Mouse (Mus musculus): ENCODE results near the gene Cog6. TPM values are rescaled to one million over a fixed set of nuclear protein-coding genes. Genes with fewer than 3 reads are reported as not detected.
A peak's percentile ranks its signal among the peaks of the same experiment; 100 is the strongest.

Cog6 gene
- polyA plus RNA-seq, 1 experiment, result 34.1 TPM

DNA sequence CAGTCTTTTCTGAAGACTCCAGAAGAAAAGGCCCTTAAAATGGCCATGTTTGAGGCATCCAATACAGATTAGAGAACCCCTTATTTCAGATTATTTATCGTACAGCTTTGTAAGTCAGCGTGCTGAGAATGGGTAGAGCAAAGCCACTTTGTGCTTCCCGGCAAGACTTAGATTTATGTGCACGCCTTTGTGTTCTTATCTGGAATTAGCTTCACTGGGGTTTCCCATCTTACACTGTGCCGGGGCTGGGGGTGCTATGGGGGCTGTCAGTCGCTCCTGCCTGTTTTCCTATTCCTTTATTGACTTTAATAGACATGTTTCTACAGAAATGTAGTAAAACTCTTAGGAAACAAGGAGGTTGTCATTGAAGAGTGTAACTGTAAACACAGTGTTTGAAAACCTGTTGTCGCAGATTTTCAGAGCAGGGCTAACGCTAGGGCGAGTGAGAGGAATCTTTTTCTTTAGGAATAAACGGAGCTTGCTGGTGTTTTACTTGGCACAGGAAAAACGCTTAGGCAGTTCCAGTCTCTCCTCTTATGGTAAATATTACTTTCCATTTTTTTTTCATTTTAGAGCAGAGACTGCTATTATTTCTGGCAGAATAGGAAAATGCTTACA lies 27.8 kb upstream of the Cog6 start:
- peaks cover 8% of the 10 kb centered on the region for H3K4me1 ChIP-seq (ENCODE audit: control insufficient read depth, insufficient read depth, low read length)
- TF ChIP-seq POLR2A (IDR thresholded peaks at IDR 0.05; ENCODE audit: low read depth, low read length), result no peak
- no peak for TF ChIP-seq CTCF (IDR thresholded peaks at IDR 0.05; ENCODE audit: borderline replicate concordance, insufficient read depth, low read length)
- H3K27ac ChIP-seq (ENCODE audit: insufficient read depth, low read length), result peak overlapping the region; percentile 94
- H3K4me3 ChIP-seq (ENCODE audit: insufficient read depth, low read length), result peak overlapping the region; percentile 74

DNA sequence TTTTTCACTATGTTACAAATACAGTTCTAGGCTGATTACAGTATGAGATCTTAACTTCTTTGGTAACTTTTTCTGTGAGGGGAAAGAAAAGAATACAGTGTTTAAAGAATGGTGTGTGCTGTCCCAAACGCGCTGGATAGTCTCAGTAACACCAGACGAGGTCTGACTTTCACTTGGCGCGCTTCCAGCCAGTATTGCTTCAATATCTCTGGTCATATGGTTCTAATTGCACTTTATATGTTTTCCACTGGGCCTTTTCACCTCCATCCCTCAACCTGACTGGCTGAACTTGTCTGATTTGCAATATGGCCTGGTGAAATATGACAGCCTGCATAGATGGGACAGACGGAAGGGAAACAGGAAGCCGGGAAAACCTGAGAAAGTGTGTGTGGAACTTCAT lies 27.2 kb upstream of the Cog6 start:
- Histone ChIP-seq H3K4me1 (ENCODE audit: control insufficient read depth, insufficient read depth, low read length) (peaks cover 8% of the 10 kb centered on the region), H3K27ac (ENCODE audit: insufficient read depth, low read length) (peak overlapping the region; percentile 94), H3K4me3 (ENCODE audit: insufficient read depth, low read length) (peak overlapping the region; percentile 74)
- TF ChIP-seq POLR2A (IDR thresholded peaks at IDR 0.05; ENCODE audit: low read depth, low read length) (no peak), CTCF (IDR thresholded peaks at IDR 0.05; ENCODE audit: borderline replicate concordance, insufficient read depth, low read length) (no peak)

DNA sequence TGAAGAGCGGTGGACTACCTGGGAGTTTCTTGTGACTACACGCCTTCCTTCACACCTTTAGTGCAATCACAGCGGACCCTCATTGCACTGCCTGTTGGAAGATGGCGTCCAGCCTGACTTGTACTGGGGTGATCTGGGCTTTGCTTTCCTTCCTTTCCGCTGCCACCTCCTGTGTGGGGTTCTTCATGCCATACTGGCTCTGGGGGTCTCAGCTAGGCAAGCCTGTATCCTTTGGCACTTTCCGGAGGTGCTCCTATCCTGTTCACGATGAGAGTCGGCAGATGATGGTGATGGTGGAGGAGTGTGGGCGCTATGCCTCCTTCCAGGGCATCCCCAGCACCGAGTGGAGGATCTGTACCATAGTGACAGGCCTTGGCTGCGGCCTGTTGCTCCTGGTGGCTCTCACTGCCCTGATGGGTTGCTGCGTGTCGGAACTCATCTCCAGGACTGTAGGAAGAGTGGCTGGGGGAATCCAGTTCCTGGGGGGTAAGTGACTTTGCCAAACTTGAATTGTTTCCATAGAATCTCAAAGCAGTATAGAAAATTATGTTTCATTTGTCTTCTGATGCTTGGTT lies 26.3 kb upstream of the Cog6 start:
- Histone ChIP-seq H3K27ac (ENCODE audit: insufficient read depth, low read length) (peak overlapping the region; percentile 37; the same call in 1 of the 2 replicates), H3K4me3 (ENCODE audit: insufficient read depth, low read length) (peak overlapping the region; percentile 73), H3K4me1 (ENCODE audit: control insufficient read depth, insufficient read depth, low read length) (peaks cover 8% of the 10 kb centered on the region)
- no peak for TF ChIP-seq POLR2A (IDR thresholded peaks at IDR 0.05; ENCODE audit: low read depth, low read length)
- no peak for TF ChIP-seq CTCF (IDR thresholded peaks at IDR 0.05; ENCODE audit: borderline replicate concordance, insufficient read depth, low read length)

DNA sequence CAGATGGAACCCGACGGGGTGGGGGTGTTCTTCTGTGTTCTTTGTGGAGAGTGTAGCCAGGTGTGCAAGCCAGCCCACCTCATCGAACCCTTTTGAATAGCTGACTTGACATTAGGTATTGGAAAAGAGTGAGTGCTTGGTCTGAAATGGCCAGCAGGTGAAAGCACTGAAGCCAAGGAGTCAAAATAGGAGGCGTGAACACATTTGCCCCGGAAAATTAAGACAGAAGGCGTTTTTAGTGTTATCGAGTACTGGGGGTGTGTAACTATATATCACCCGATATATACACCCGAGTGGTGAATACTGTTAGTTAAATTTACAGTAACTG lies 25.2 kb upstream of the Cog6 start:
- TF ChIP-seq CTCF (IDR thresholded peaks at IDR 0.05; ENCODE audit: borderline replicate concordance, insufficient read depth, low read length) (no peak), POLR2A (IDR thresholded peaks at IDR 0.05; ENCODE audit: low read depth, low read length) (no peak)
- H3K27ac ChIP-seq (ENCODE audit: insufficient read depth, low read length), result peak overlapping the region; percentile 59; the same call in 1 of the 2 replicates

DNA sequence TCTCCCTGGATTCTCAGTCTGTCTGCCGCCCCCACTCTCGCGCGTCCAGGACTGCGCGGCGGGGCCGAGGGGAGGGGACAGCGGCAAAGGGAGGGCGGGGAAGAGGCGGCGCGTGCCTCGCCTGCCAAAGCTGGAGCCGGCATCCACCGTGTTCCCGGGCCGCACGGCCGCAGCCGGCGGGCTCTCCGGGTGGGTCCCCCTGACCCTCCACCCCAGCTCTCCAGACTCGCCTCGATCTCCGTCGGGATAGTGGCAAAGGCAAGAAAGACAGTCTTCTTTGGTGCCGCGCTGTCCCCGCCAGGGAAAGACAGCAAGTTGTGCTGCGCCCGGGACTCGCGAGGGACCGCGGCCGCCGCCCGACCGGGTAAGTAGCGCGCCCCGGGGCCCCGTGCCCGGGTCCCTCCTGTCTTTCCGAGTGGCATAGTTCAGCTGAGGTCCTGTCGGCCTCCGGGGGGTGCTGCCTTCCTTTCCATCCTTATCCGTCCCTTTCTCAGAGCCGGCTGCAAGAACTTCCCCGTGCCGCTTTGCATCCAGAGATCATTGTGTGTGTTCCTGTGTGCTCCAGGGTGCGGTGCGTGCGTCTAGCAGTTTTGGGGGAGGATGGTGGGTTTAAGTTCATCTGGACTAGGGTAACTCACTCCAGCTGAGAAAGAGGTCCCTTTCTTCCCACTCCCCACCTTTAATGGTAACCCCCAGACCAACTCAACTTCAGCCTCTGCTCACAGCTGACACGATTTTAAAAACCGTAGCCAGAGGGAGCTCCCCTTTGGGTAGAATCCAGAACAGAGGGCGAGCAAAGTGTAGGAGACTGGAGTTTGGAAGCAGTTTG lies 24.6 kb upstream of the Cog6 start, which contains the start of gene Lhfp:
Lhfp (plus strand) TSS at position 118 of the 829 bp plus-strand sequence.
- peak within 1 kb of the TSS; percentile 73 for H3K4me3 ChIP-seq (ENCODE audit: insufficient read depth, low read length)
- H3K4me1 ChIP-seq (ENCODE audit: control insufficient read depth, insufficient read depth, low read length), result peaks cover 8% of the 10 kb centered on the region
- peak within 1 kb of the TSS; percentile 71 for H3K27ac ChIP-seq (ENCODE audit: insufficient read depth, low read length)
- TF ChIP-seq CTCF (IDR thresholded peaks at IDR 0.05; ENCODE audit: borderline replicate concordance, insufficient read depth, low read length), result no peak
- peak; percentile 76 for TF ChIP-seq POLR2A (IDR thresholded peaks at IDR 0.05; ENCODE audit: low read depth, low read length)

More for the DNA sequence above, 25.2 kb upstream of the Cog6 start:
- Histone ChIP-seq H3K4me1 (ENCODE audit: control insufficient read depth, insufficient read depth, low read length) (peaks cover 6% of the 10 kb centered on the region), H3K4me3 (ENCODE audit: insufficient read depth, low read length) (peak overlapping the region; percentile 73)

DNA sequence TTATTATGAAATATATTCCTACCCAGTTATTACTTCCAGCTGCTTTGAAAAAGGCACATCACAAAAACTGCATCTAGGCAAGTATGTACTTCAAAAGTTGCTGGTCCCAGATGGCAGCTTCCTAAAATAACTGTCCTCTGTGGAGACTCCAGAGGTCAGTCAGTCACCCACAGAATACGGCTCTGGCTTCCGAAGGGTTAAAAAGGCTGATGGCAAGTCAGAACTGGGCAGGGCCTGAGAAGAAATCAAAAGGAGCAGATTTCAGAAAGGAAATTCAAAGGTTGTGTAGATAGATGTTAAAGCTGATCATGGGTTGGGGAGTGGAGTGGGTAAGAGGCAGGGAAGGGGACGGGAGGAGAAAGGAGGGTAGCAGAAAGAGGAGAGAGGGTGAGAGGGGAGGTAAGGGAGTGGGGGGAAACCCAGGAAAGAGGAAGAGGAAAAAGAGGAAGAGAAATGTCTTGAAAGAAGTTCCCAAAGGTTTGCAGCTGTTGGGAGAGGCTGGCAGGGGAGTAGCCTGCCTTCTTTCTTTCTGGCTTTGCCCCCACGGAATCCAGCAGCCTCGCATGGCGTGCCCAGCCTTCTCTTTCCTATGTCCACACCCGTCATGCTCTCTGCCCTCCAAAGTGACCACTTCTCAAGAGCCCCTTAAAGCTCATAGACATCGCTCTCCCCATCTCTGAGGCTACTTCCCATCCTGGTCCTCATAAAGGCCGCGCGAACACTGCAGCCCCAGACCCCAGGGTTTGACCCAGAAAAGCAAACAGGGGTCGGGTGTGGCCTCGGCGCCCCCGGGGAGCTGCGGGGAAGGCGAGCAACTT lies 23.8 kb upstream of the Cog6 start:
- Histone ChIP-seq H3K4me3 (ENCODE audit: insufficient read depth, low read length) (peak overlapping the region; percentile 73), H3K4me1 (ENCODE audit: control insufficient read depth, insufficient read depth, low read length) (peaks cover 10% of the 10 kb centered on the region), H3K27ac (ENCODE audit: insufficient read depth, low read length) (peak overlapping the region; percentile 71)
- TF ChIP-seq POLR2A (IDR thresholded peaks at IDR 0.05; ENCODE audit: low read depth, low read length) (0 out of 2 replicates have a peak, but pooled peaks have one; percentile 14), CTCF (IDR thresholded peaks at IDR 0.05; ENCODE audit: borderline replicate concordance, insufficient read depth, low read length) (no peak)

DNA sequence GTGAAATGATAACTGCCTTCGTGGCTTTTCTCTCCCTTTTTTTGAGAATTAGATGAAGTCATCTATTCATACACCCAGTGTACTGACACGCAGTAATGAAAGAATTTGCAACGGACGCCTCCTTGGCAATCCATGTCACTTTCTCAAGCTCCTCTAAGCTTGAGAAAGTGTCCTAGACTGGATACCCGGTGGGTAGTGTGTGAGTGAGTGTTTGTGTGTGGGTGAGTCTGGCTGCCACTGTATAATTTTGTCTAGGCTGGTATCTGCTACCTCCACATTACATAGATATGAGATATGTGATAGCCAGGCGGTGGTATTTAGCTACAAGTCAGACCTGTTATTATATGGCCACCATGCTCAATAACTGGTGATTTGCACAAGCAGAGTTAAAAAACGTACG lies 22.7 kb upstream of the Cog6 start:
- Histone ChIP-seq H3K4me1 (ENCODE audit: control insufficient read depth, insufficient read depth, low read length) (peaks cover 7% of the 10 kb centered on the region), H3K4me3 (ENCODE audit: insufficient read depth, low read length) (no peak overlapping the region), H3K27ac (ENCODE audit: insufficient read depth, low read length) (peak overlapping the region; percentile 9; the same call in 1 of the 2 replicates)
- TF ChIP-seq CTCF (IDR thresholded peaks at IDR 0.05; ENCODE audit: borderline replicate concordance, insufficient read depth, low read length) (no peak), POLR2A (IDR thresholded peaks at IDR 0.05; ENCODE audit: low read depth, low read length) (no peak)

DNA sequence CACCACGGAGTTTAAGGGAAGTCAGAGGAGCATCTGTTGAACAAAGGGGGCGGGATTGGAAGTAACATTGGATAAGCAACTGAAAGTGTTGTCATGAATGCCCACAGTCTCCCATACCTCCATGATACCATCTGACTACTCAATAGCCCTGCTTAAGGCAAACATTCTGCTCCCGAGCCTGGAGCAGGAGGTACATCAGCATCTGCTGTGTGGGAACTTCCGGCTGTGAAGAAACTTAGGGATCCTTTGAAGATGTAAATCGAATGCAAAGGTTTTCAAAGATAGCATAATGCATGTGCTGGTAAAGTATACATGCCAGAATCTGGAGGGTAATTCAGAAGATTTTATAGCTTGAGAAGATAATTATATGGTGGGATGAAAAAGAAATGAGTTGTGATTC lies 21.9 kb upstream of the Cog6 start:
- Histone ChIP-seq H3K27ac (ENCODE audit: insufficient read depth, low read length) (no peak overlapping the region), H3K4me1 (ENCODE audit: control insufficient read depth, insufficient read depth, low read length) (peaks cover 7% of the 10 kb centered on the region), H3K4me3 (ENCODE audit: insufficient read depth, low read length) (no peak overlapping the region)
- no peak for TF ChIP-seq POLR2A (IDR thresholded peaks at IDR 0.05; ENCODE audit: low read depth, low read length)
- no peak for TF ChIP-seq CTCF (IDR thresholded peaks at IDR 0.05; ENCODE audit: borderline replicate concordance, insufficient read depth, low read length)

DNA sequence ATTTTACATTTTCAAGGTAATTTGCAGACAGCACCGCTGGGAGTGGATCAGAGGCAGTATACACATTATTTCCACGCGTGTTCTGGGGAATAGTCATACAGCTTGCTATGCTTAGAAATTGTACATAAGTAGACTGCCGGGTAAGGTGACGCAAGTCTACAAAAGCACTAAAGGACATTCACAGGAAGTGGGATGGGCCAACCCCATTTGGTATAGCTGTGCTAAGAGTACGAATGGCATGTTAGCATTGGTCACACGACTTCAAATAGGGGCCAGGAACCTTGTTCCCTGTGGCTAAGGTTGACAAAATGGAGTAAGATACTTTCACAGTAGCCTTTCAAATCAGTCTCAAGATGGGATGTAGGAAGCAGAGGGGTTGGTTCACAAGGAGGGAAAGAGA lies 19.9 kb upstream of the Cog6 start:
- no peak overlapping the region for H3K4me3 ChIP-seq (ENCODE audit: insufficient read depth, low read length)
- H3K27ac ChIP-seq (ENCODE audit: insufficient read depth, low read length), result no peak overlapping the region
- TF ChIP-seq CTCF (IDR thresholded peaks at IDR 0.05; ENCODE audit: borderline replicate concordance, insufficient read depth, low read length) (no peak), POLR2A (IDR thresholded peaks at IDR 0.05; ENCODE audit: low read depth, low read length) (no peak)
- peaks cover 5% of the 10 kb centered on the region for H3K4me1 ChIP-seq (ENCODE audit: control insufficient read depth, insufficient read depth, low read length)

All from embryonic fibroblast, embryonic 13.5 days (primary cell).